Mouse (Mus musculus): ENCODE data around the gene Gm10563.

DNA sequence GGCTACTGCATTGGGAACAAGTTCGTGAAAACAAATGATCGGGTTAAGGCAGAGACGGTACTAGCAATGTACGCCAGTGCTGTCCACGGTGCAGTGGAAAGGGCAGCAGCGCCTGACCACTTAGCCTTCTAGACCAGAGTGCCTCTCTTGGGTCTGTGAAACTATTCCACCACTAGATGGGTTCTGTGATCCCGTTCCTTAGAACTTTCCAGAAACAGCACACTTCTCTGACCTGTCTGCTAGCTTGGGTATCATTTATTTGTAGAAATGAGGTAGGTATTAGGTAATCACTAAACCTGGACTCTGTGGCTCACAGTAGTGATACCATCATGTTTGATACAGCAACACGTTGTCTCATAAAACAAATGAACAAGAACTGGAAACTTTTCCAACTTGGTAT is 78.7 kb downstream of the Gm10563 start:
- TF ChIP-seq CTCF (IDR thresholded peaks at IDR 0.05; ENCODE audit: low read depth) (no peak), EP300 (IDR thresholded peaks at IDR 0.05; ENCODE audit: low read depth) (no peak)

All from liver, embryonic 14.5 days (tissue).